Mouse (Mus musculus) lung, postnatal 0 days (tissue): Measurements from ENCODE around the gene Polr3h. TPM values are rescaled to one million over a fixed set of nuclear protein-coding genes. Genes with fewer than 3 reads are reported as not detected.

Experiments used
- ATAC-seq: fragments of 200-750 bp; cut with Nextera tagmentation; 2 replicates; pipeline ENCODE4 v1.8.0; 2017; ENCODE audit warnings: moderate library complexity
- DNase-seq: peaks from one replicate; pipeline ENCODE4 v3.0.0-alpha.2; 2016; ENCODE audit warnings: low spot score
- H3K27ac ChIP-seq: fragments of 300-500 bp; sonication (generic); 2 replicates; pipeline ENCODE4 v1.5.1; 2014; ENCODE audit warnings: antibody characterized with exemption, mild to moderate bottlenecking, low read length, mixed read lengths
- H3K27me3 ChIP-seq: fragments of 300-500 bp; sonication (generic); replicated peaks from 2 replicates; pipeline ENCODE4 v1.6.1; 2014; ENCODE audit warnings: low read length, mixed read lengths; ENCODE audit not compliant: insufficient read depth
- H3K36me3 ChIP-seq: fragments of 300-500 bp; sonication (generic); 2 replicates; pipeline ENCODE4 v1.6.1; 2014; ENCODE audit warnings: low read length, mixed read lengths; ENCODE audit not compliant: insufficient read depth
- H3K4me1 ChIP-seq: fragments of 300-500 bp; sonication (generic); 2 replicates; pipeline ENCODE4 v1.6.1; 2014; ENCODE audit warnings: antibody characterized with exemption, low read depth, low read length, mixed read lengths; ENCODE audit not compliant: insufficient read depth
- H3K4me2 ChIP-seq: fragments of 300-500 bp; sonication (generic); replicated peaks from 2 replicates; pipeline ENCODE4 v1.6.1; 2014; ENCODE audit warnings: low read depth, mild to moderate bottlenecking, low read length, moderate library complexity, mixed read lengths
- H3K4me3 ChIP-seq: fragments of 300-500 bp; sonication (generic); 2 replicates; pipeline ENCODE4 v1.5.1; 2014; ENCODE audit warnings: low read depth, low read length
- H3K9ac ChIP-seq: fragments of 300-500 bp; sonication (generic); replicated peaks from 2 replicates; pipeline ENCODE4 v1.6.1; 2014; ENCODE audit warnings: low read depth, mild to moderate bottlenecking
- H3K9me3 ChIP-seq: fragments of 300-500 bp; sonication (generic); 2 replicates; pipeline ENCODE4 v1.6.1; 2016; ENCODE audit warnings: low read length, mixed read lengths
- CTCF ChIP-seq: IDR thresholded peaks from 2 replicates; pipeline ENCODE4 v1.5.1; 2016; ENCODE audit warnings: antibody characterized with exemption, mild to moderate bottlenecking
- EP300 ChIP-seq: IDR thresholded peaks from 2 replicates; pipeline ENCODE4 v1.6.1; 2016; ENCODE audit warnings: antibody characterized with exemption, mild to moderate bottlenecking, control low read depth
- WGBS: fragments of 180-500 bp; shearing (Covaris S2); extraction: QIAGEN DNeasy Blood & Tissue Kit; methylation state at CpG from one replicate; pipeline ENCODE4 v1.1.7; 2014; 5-methylcytosine and 5-hydroxymethylcytosine counted together
- polyA plus RNA-seq: library from polyadenylated mRNA; unstranded; fragments of >200 nt; fragmentation: Nextera tagmentation; extraction: Ambion mirVana; gene quantifications from 2 replicates; pipeline ENCODE4 v1.2.1, GENCODE M21; 2015

Polr3h gene
- polyA plus RNA-seq, 1 experiment from 2014 or later = 43.1 TPM

GRCm38 (mm10) chr15:81886795-81887550 lies 39.1 kb downstream of the Polr3h start:
- no peaks in the 10 kb centered on the region for H3K4me1 ChIP-seq
- H3K9ac ChIP-seq = no peak overlapping the region
- no peaks in the 10 kb centered on the region for H3K9me3 ChIP-seq
- no peak overlapping the region for H3K4me2 ChIP-seq
- TF ChIP-seq EP300 = no peak
- TF ChIP-seq CTCF = no peak
- no peak overlapping the region for H3K27ac ChIP-seq
- ATAC-seq (peak; percentile 85), DNase-seq (peak; percentile 68)
- peaks cover 14% of the 10 kb centered on the region; the same call in 1 of the 2 replicates for H3K36me3 ChIP-seq
- WGBS = 81% methylated on average over 6 of the region's 6 CpGs
- H3K4me3 ChIP-seq = no peak overlapping the region
- H3K27me3 ChIP-seq = no peaks in the 10 kb centered on the region

- Histone ChIP-seq H3K9ac (no peak overlapping the region), H3K4me2 (no peak overlapping the region), H3K27me3 (no peaks in the 10 kb centered on the region), H3K36me3 (peaks cover 5% of the 10 kb centered on the region; the same call in 1 of the 2 replicates), H3K4me3 (no peak overlapping the region), H3K27ac (no peak overlapping the region), H3K4me1 (no peaks in the 10 kb centered on the region), H3K9me3 (no peaks in the 10 kb centered on the region)
- WGBS = 88% methylated on average over 3 of the region's 3 CpGs
- no peak for ATAC-seq
- TF ChIP-seq CTCF (no peak), EP300 (no peak)
- DNase-seq = no peak
Measured at GRCm38 (mm10) chr15:81885418-81885934, 40.6 kb downstream of the Polr3h start.

GRCm38 (mm10) chr15:81882348-81882747 lies 43.7 kb downstream of the Polr3h start:
- H3K36me3 ChIP-seq = no peaks in the 10 kb centered on the region
- H3K4me1 ChIP-seq = no peaks in the 10 kb centered on the region
- H3K9ac ChIP-seq = no peak overlapping the region
- ATAC-seq (no peak), DNase-seq (no peak)
- no peaks in the 10 kb centered on the region for H3K9me3 ChIP-seq
- H3K4me2 ChIP-seq = no peak overlapping the region
- no peak overlapping the region for H3K27ac ChIP-seq
- no peaks in the 10 kb centered on the region for H3K27me3 ChIP-seq
- TF ChIP-seq EP300 (no peak), CTCF (no peak)
- WGBS = 90% methylated on average over 3 of the region's 3 CpGs
- no peak overlapping the region for H3K4me3 ChIP-seq

- H3K4me1 ChIP-seq = no peaks in the 10 kb centered on the region
- no peaks in the 10 kb centered on the region for H3K9me3 ChIP-seq
- TF ChIP-seq EP300 (no peak), CTCF (no peak)
- DNase-seq = no peak
- no peak overlapping the region for H3K4me2 ChIP-seq
- H3K36me3 ChIP-seq = no peaks in the 10 kb centered on the region
- no peak overlapping the region for H3K27ac ChIP-seq
- H3K4me3 ChIP-seq = no peak overlapping the region
- 80% methylated on average over 5 of the region's 5 CpGs for WGBS
- no peak overlapping the region for H3K9ac ChIP-seq
- no peak for ATAC-seq
- no peaks in the 10 kb centered on the region for H3K27me3 ChIP-seq
Measured at GRCm38 (mm10) chr15:81879531-81880401, 46.3 kb downstream of the Polr3h start.

- Histone ChIP-seq H3K4me1 (peaks cover 9% of the 10 kb centered on the region; the same call in 1 of the 2 replicates), H3K4me3 (peak within 1 kb of the TSS; percentile 86), H3K4me2 (peak within 1 kb of the TSS; percentile 89), H3K27ac (peak within 1 kb of the TSS; percentile 97), H3K36me3 (peaks cover 23% of the 10 kb centered on the region), H3K9ac (peak within 1 kb of the TSS; percentile 76), H3K9me3 (no peaks in the 10 kb centered on the region), H3K27me3 (no peaks in the 10 kb centered on the region)
- ATAC-seq (peak; percentile 92), DNase-seq (peak; percentile 99)
- WGBS = under 1% methylated on average over 53 of the region's 53 CpGs
- TF ChIP-seq CTCF = no peak
- no peak for TF ChIP-seq EP300
Measured at GRCm38 (mm10) chr15:81872262-81873136, 53.5 kb downstream of the Polr3h start, which contains the start of gene Aco2. Gene Aco2 (plus strand): TSS chr15:81872309.
